Mouse (Mus musculus): ENCODE data around the gene Diaph3.
A peak's percentile ranks its signal among the peaks of the same experiment; 100 is the strongest.

Diaph3 gene

GRCm38 (mm10) chr14:87083911-87084310 is 57.1 kb downstream of the Diaph3 start:
- DNase-seq = no peak

DNA sequence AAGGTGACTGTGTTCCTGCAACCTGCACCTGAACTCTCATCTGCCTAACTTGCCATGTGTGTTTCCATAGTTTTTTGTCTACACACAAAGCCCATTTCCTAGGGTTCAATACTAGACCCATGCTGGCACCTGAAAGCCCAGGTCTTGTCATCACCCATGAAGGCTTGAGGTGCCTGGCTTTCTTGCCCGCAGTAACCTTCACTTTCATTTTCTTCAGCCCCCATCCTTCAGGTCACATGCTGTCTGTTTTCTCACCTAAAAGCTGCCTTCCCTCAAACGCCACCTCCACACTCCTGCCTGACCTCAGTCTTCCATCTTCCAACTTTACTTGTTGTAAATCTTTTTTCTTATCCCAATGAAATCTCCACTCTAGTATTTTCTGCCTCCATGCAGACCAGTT is 61.3 kb downstream of the Diaph3 start:
- no peak for DNase-seq

- DNase-seq = no peak
Measured at GRCm38 (mm10) chr14:87075021-87075531, 66.0 kb downstream of the Diaph3 start.

- no peak for DNase-seq
Measured at GRCm38 (mm10) chr14:87064281-87064680, 76.8 kb downstream of the Diaph3 start.

DNA sequence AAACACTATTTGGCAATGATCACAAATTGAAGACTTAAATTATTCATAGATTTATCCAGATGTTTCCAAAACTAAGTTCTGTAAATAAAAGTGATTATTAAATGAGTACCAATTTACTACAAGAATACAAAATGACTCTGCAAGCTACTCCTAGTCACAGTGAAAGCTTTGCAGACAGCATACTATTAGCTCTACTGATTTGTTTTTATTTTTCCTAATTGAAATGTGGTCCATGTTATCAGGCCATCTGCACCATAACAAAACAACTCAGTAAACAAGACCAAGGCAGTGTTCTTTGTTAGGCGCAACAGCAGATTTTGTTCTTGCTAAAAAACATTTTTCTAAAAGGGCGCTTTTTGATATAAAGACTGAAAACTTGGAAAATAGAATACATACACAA is 84.9 kb downstream of the Diaph3 start:
- no peak for DNase-seq

- no peak for DNase-seq
Measured at GRCm38 (mm10) chr14:87051187-87051586, 89.8 kb downstream of the Diaph3 start.

DNA sequence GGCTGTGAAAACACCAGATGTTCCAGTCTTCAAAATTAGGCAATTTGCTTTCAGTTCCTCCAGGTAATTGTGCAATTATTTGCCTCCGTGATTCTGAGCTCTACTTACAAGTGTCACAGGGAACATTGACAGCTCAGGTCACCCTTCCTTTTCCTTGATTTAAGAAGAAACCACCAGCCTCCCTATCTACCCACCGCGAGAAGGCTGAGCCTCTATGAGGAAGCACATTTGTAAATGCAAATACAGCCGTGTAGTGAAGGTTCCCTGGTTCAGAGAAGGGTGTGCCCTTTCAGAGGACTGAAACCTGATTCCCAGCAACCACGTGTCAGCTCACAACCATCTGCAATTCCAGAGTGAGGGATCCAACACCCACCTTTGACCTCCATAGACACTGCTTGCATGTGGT is 96.6 kb downstream of the Diaph3 start:
- DNase-seq = no peak

DNA sequence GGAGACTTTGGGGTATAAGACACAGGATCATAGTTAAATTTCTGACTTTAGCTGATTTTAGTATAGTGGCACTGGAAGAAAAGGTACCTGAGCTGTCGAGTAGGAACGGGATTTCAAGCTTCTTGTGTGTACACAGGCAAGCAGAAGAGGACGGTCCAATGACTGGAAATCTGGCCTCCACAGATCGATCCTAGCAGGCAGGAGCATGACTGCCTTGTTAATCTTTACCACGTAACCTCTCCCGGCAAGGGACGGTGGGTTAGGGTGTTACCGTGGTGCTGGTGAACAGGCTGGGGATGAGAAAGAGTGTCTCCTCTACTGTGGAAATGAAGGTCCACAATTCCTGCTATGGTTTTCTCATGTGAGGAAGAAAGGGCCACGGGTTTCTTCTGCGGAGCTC is 120.8 kb downstream of the Diaph3 start:
- peak in 1 of 2 experiments; percentile 3 for DNase-seq

DNA sequence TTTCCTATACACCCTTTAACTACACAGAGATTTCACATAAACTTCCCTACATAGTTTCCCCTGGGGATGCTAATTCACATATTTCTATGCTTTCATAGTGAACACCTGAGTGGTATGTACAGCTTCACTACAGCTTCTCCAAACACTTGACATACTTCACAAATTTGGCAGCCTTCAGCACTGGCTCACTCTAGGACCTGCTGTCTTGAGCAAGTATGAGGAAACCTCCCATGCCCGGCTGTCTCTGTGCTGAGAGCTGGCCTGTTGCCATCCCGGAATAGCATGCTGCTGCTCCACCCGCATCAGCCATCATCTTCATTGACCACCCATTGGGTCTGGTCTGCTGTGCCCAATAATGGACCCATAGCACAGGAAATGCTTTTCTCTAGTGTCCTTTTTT is 121.3 kb downstream of the Diaph3 start:
- DNase-seq = no peak

DNA sequence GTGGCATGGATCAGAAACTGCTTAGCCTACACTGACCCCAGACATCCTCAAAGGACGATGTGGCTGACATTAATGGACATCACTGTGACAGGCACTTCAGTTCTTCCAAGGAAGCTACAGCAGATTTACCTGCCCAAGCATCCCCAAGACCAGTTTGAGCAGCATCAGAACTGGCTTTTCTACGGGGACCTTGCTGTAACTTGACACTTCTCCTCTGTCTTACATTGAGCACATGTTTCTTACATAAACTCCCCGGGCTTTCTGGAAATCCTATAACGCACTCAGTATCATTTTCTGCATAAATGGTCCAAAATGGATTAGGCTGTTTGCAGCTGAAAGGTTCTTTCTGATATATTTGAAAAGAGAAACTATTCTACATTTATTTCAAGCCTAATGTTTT is 143.7 kb downstream of the Diaph3 start:
- DNase-seq = no peak

DNA sequence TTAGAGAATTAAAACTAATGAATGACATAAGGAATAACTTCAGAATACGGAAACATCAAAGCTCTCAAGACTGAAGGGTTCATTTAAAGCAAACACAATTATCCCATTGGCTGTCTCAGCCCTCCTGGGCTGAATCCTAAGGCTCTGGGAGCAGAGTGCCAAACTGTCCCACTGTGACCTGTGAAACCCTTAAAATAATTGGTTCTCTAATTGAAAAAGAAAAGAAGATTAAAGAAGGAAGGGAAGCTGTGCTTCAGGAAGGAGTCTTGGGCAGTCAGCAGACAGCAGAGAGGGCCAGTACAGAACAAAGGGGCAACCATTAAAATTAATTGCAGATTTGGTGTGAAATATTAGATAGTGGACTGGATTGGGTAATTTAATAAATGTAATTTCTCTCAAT is 189.9 kb downstream of the Diaph3 start:
- DNase-seq = no peak

- DNase-seq = no peak
Measured at GRCm38 (mm10) chr14:86937953-86938352, 203.1 kb downstream of the Diaph3 start.

DNA sequence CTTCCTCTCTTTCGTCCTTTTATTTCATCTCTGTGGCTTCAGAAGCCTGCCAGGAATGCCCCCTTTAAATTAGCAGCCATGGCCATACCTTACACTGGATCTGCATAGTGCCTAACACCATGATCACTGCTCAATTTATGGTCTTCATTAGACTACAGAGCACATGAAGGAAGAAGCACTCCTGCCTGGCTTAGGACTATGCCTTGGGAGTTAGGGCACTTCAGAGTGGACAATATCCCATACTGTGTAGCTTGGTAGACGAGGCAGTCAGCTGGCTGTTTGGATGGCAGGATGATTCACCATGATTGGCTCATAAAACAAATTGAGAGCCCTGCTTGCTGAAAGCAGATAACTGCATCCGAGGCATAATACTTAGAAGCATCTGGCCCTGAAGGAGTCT is 204.6 kb downstream of the Diaph3 start:
- DNase-seq = no peak

GRCm38 (mm10) chr14:86930763-86931162 is 210.3 kb downstream of the Diaph3 start:
- no peak for DNase-seq

- DNase-seq = no peak
Measured at GRCm38 (mm10) chr14:86926827-86927226, 214.2 kb downstream of the Diaph3 start.

DNA sequence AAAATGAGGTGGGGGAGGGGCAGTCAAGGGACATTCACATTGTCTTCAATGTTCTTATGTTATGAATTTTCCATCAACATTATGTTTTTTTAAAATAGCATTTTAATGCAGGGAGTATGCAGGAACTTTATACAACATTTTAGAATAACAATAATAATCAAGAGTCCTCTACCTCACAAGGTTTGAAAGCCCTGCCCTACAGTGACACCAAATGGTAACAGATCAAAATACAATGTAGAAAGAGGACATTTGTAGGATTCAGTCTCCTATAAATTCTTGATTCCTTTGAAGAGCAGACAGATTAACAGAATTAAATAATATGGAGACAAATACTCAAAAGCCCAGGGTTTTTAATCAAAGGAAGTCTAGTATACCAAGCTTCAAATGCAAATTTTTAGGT is 242.1 kb downstream of the Diaph3 start:
- DNase-seq = no peak

DNA sequence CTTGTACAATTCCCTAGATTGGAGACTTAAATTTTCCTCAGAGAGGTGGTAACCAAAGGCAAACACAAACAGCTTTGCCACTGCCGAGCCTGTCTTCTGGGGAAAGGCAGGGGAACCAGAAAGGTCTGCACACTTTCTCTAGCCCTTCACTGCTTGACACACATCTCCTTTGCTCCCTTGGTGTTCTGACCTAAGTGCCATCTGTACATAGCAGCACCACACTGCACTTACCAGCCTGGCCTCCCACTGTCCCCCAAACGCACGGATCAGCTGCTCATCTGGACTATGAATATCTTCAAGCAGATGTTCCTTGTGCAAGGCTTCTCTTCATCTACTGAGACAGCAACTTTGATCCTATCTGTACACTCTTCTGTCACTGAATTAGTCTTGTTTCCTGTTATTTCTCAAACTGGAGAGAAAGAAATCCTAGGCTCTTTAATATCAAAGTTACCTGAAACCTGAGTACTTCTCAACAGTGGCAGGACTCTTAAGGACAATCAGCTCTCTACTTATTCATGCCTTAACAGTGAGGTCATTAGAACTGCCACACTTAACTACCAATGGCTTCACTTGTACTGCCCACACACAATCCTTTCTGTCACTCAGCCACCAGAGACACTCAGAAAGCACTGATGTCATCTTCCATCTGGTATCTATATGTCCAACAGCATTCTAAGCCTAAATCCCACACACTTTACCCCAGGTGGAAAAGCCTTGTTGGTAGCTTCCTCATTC is 251.8 kb downstream of the Diaph3 start:
- DNase-seq = no peak

GRCm38 (mm10) chr14:86885417-86886098 is 255.5 kb downstream of the Diaph3 start:
- no peak for DNase-seq

DNA sequence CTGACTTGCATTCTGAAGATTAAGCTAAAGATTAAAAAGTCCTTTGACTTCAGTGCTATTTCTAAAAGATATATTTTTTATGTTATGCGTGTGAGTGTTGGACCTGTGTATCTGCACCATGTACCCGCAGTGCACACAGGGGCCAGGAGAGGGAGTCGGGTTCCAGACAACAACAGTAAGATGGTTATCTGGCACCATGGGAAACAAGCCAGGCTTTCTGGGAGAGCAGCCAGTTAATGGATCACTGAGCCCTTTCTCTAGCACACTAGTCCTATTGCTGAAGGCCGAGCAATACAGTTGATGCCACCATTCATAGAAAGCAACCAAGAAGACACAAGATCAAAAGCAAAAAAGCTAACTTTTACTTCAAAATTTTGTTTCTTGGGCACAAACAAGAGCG is 271.5 kb downstream of the Diaph3 start:
- DNase-seq = peak; percentile 62

DNA sequence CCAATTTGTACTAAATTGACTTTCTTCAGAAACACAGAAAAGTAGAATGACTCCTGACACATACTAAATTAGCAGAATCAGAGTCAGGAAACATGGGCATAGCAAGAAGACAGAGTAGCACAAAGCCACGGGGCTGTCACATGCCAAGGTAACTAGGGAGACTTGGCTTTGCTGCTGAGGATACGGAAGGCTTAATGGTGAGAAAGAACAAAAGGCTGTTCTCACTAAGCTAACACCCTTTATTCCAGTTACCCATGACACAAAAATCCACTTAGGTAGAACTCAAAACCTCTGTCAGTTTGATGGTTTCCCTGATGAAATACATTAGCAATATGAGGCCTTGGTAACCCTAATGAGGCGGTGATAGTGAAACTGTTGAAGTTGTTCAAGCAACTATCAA is 273.9 kb downstream of the Diaph3 start:
- DNase-seq = no peak

DNA sequence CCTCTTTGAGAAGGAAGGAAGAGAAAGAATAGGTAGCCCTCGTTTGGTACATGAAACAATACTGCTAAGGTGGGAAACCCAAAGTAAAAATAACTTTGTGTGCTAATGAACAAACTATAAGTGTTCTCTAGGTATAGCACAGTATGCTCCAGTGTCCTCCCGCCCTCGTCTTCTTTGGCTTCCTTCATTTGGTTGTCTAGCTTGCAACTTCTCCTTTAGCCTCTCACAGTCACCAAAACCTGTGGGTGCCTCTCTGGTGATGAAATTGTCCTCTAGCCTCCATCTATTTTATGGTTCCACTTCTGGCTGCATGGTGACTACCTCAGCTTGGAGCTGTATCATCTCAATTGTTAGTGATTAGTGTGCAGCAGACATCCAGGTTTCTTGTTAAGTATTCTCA is 277.0 kb downstream of the Diaph3 start:
- no peak for DNase-seq

- DNase-seq = no peak
Measured at GRCm38 (mm10) chr14:86861277-86861946, 279.6 kb downstream of the Diaph3 start.

GRCm38 (mm10) chr14:86847154-86847810 is 293.8 kb downstream of the Diaph3 start:
- no peak for DNase-seq

All from kidney, postnatal 4 days (tissue).